8 mouse cellular contexts compared by ENCODE assay signal in genomic region chr11:87421760-87422201, GRCm38 (mm10). TPM values are rescaled to one million over a fixed set of nuclear protein-coding genes. Genes with fewer than 3 reads are reported as not detected.
DNase-seq lines count a peak whose midpoint lies in the region; ATAC-seq and TF ChIP-seq lines count a peak whose summit lies in the region.

No protein-coding gene starts in this region.

- H3K79me2 ChIP-seq in liver, adult 2 months (ENCODE audit: control insufficient read depth, insufficient read depth, low read length): no peaks in the 10 kb centered on the region

- peak; percentile 24 for DNase-seq in thymus, adult 2 months
- DNase-seq in thymus, postnatal 25 days: no peak
- DNase-seq in embryo, embryonic 10.5 days (ENCODE audit: low spot score): peak; percentile 58
- peak; percentile 41 for DNase-seq in hindbrain, embryonic 10.5 days (ENCODE audit: low spot score)
- DNase-seq in liver, adult 2 months (ENCODE audit: extremely low read depth, low read depth, low spot score): peak; percentile 47
- no peak for DNase-seq in ovary, postnatal 10 days (ENCODE audit: low spot score)
- DNase-seq in right cerebral cortex, postnatal 36 days (ENCODE audit: low spot score in 2 of 2): no peak

- no peak overlapping the region for H3K4me3 ChIP-seq in thymus, adult 2 months (ENCODE audit: control insufficient read depth, insufficient read depth, low read length)
- peak overlapping the region; percentile 48 for H3K4me3 ChIP-seq in hindbrain, embryonic 10.5 days
- peak overlapping the region; percentile 57; the same call in 1 of the 2 replicates for H3K4me3 ChIP-seq in liver, adult 2 months (ENCODE audit: insufficient read depth, low read depth, low read length)
- peak overlapping the region; percentile 38 for H3K4me3 ChIP-seq in stomach, embryonic 15.5 days (replicated peaks)

- H3K4me2 ChIP-seq in stomach, embryonic 15.5 days: peak overlapping the region; percentile 61

- TF ChIP-seq CTCF in thymus, adult 2 months (IDR thresholded peaks at IDR 0.05; ENCODE audit: borderline replicate concordance, control insufficient read depth, extremely low read depth, insufficient read depth, low read length, poor library complexity): no peak
- TF ChIP-seq CTCF in liver, adult 2 months (IDR thresholded peaks at IDR 0.05; ENCODE audit: low read depth, low read length): no peak

- WGBS in thymus, adult 2 months: 33% methylated on average over 6 of the region's 6 CpGs
- 33% methylated on average over 6 of the region's 6 CpGs for WGBS in hindbrain, embryonic 10.5 days
- WGBS in liver, adult 2 months: 7% methylated on average over 6 of the region's 6 CpGs
- 8% methylated on average over 6 of the region's 6 CpGs for WGBS in stomach, embryonic 15.5 days

- TF ChIP-seq POLR2A in thymus, adult 2 months (IDR thresholded peaks at IDR 0.05; ENCODE audit: control insufficient read depth, extremely low read depth, insufficient read depth, low read length, poor library complexity): no peak
- TF ChIP-seq POLR2A in liver, adult 2 months (IDR thresholded peaks at IDR 0.05; ENCODE audit: extremely low read depth, insufficient read depth, low read length): no peak

- H3K36me3 ChIP-seq in thymus, adult 2 months (ENCODE audit: control insufficient read depth, insufficient read depth, low read length): no peaks in the 10 kb centered on the region
- H3K36me3 ChIP-seq in hindbrain, embryonic 10.5 days: no peaks in the 10 kb centered on the region
- H3K36me3 ChIP-seq in liver, adult 2 months (ENCODE audit: control insufficient read depth, insufficient read depth, low read length): no peaks in the 10 kb centered on the region
- H3K36me3 ChIP-seq in stomach, embryonic 15.5 days: no peaks in the 10 kb centered on the region

- H3K4me1 ChIP-seq in thymus, adult 2 months (replicated peaks; ENCODE audit: control insufficient read depth, insufficient read depth, low read length): peaks cover 7% of the 10 kb centered on the region
- peaks cover 12% of the 10 kb centered on the region for H3K4me1 ChIP-seq in hindbrain, embryonic 10.5 days (replicated peaks)
- H3K4me1 ChIP-seq in liver, adult 2 months (ENCODE audit: control insufficient read depth, insufficient read depth, low read length): peaks cover 1% of the 10 kb centered on the region; the same call in 1 of the 2 replicates
- no peaks in the 10 kb centered on the region for H3K4me1 ChIP-seq in stomach, embryonic 15.5 days

- ATAC-seq in stomach, embryonic 15.5 days (ENCODE audit: insufficient read depth, low FRiP score, low read depth): no peak

- H3K27ac ChIP-seq in thymus, adult 2 months (ENCODE audit: control insufficient read depth, insufficient read depth, low read length): peak overlapping the region; percentile 13; the same call in 1 of the 2 replicates
- H3K27ac ChIP-seq in hindbrain, embryonic 10.5 days: peak overlapping the region; percentile 96
- H3K27ac ChIP-seq in liver, adult 2 months (replicated peaks; ENCODE audit: insufficient read depth, low read depth, low read length): no peak overlapping the region
- H3K27ac ChIP-seq in stomach, embryonic 15.5 days: peak overlapping the region; percentile 86

- H3K27me3 ChIP-seq in thymus, adult 2 months (ENCODE audit: control insufficient read depth, insufficient read depth, low read length): no peaks in the 10 kb centered on the region
- H3K27me3 ChIP-seq in hindbrain, embryonic 10.5 days (ENCODE audit: insufficient read depth, poor library complexity, severe bottlenecking): no peaks in the 10 kb centered on the region
- no peaks in the 10 kb centered on the region for H3K27me3 ChIP-seq in liver, adult 2 months (ENCODE audit: control insufficient read depth, insufficient read depth, low read length)
- H3K27me3 ChIP-seq in stomach, embryonic 15.5 days (replicated peaks): no peaks in the 10 kb centered on the region

- no peaks in the 10 kb centered on the region for H3K9me3 ChIP-seq in hindbrain, embryonic 10.5 days
- H3K9me3 ChIP-seq in stomach, embryonic 15.5 days: no peaks in the 10 kb centered on the region

- peak overlapping the region; percentile 67 for H3K9ac ChIP-seq in liver, adult 2 months (ENCODE audit: low read depth, low read length)
- peak overlapping the region; percentile 6; the same call in 1 of the 2 replicates for H3K9ac ChIP-seq in stomach, embryonic 15.5 days

RNA-seq across cellular contexts. Expression of gene Tex14, which starts 16.9 kb away (rescaled TPM):
- 0.55 and 0.99 TPM in 2 replicates for polyA plus RNA-seq in thymus, adult 2 months (2012; rRNA removed)
- not detected in 2 replicates for polyA plus RNA-seq in hindbrain, embryonic 10.5 days (2016; fragmentation: Nextera tagmentation; extraction: Ambion mirVana)
- total RNA-seq in liver, adult 2 months (2014; rRNA removed): 0.07 and 0.28 TPM in 2 replicates
- 0.02 TPM in 1 of 2 replicates, not detected in the other for polyA plus RNA-seq in liver, adult 2 months (2012; rRNA removed)
- polyA plus RNA-seq in stomach, embryonic 15.5 days (2015; fragmentation: Nextera tagmentation; extraction: Ambion mirVana): 0.46 and 0.59 TPM in 2 replicates

RNA-seq across cellular contexts. Expression of gene Rad51c, which starts 17.0 kb away (rescaled TPM):
- polyA plus RNA-seq in thymus, adult 2 months (2012; rRNA removed): 2.5 and 3.1 TPM in 2 replicates
- 12.3 and 13.6 TPM in 2 replicates for polyA plus RNA-seq in hindbrain, embryonic 10.5 days (2016; fragmentation: Nextera tagmentation; extraction: Ambion mirVana)
- 0.28 and 0.67 TPM in 2 replicates for total RNA-seq in liver, adult 2 months (2014; rRNA removed)
- polyA plus RNA-seq in liver, adult 2 months (2012; rRNA removed): 0.16 and 0.32 TPM in 2 replicates
- polyA plus RNA-seq in stomach, embryonic 15.5 days (2015; fragmentation: Nextera tagmentation; extraction: Ambion mirVana): 6.3 and 6.5 TPM in 2 replicates

Comparison
In these comparisons a context has a peak if more than half of its experiments do, and no peak if none do; other contexts are left out.
1. DNase-seq: peak in thymus, adult 2 months (single experiment), embryo, embryonic 10.5 days (single experiment), hindbrain, embryonic 10.5 days (single experiment) and liver, adult 2 months (single experiment); none in thymus, postnatal 25 days (single experiment), ovary, postnatal 10 days (single experiment) and right cerebral cortex, postnatal 36 days (0 of 2).